Mouse (Mus musculus): ENCODE data around the gene Pdzd2.

GRCm38 (mm10) chr15:12789406-12789867 is 49.7 kb upstream of the Pdzd2 start:
- TF ChIP-seq CTCF (IDR thresholded peaks at IDR 0.05; ENCODE audit: insufficient read depth, low read length) (no peak), POLR2A (IDR thresholded peaks at IDR 0.05; ENCODE audit: borderline replicate concordance, extremely low read depth, low read depth, low read length) (no peak)

All from lung, adult 2 months (tissue).